7 mouse cellular contexts compared by ENCODE assay signal in the genomic region with DNA sequence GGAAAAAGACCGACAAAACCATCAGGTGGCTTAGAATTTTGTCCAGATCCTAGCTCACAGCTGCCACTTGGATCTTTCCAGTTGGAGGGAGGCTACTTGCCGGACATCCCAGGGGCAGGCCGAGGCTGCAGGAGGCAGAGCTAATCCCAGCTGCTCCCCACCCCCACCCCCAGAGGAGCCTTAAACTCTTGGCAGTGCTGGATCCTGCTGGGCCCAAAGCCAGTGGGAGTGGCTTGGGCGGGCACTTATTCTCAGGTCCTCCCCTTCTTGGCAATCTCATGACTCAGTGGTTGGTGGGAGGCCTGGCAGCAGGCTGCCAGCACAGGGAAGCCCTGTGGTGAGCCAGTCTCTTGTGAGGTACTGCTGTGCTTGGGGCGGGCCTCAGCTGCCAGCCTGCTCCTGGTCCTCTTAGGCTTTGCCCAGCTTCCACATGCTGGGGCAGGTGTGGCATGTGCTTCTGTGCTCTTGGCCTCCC. TPM values are rescaled to one million over a fixed set of nuclear protein-coding genes. Genes with fewer than 3 reads are reported as not detected.
DNase-seq lines count a peak whose midpoint lies in the region; ATAC-seq and TF ChIP-seq lines count a peak whose summit lies in the region.

No protein-coding gene starts in this region.

- H3K4me2 ChIP-seq in intestine, embryonic 15.5 days (replicated peaks) = no peak overlapping the region

- H3K4me1 ChIP-seq in intestine, embryonic 15.5 days (replicated peaks) = peaks cover 40% of the 10 kb centered on the region
- H3K4me1 ChIP-seq in small intestine, adult 2 months (ENCODE audit: control insufficient read depth, insufficient read depth, insufficient read length, low read length) = peaks cover 56% of the 10 kb centered on the region

- no peak overlapping the region for H3K9ac ChIP-seq in intestine, embryonic 15.5 days

- intact Hi-C loops in left cerebral cortex, postnatal 25 days (cut with DNase I) = loop anchor here (1.0 kb wide), 1 partner anchor 10 kb away; no protein-coding TSS in a partner anchor

- no peaks in the 10 kb centered on the region for H3K27me3 ChIP-seq in intestine, embryonic 15.5 days (replicated peaks)
- no peaks in the 10 kb centered on the region for H3K27me3 ChIP-seq in small intestine, adult 2 months (ENCODE audit: control insufficient read depth, insufficient read depth, low read length)

- peak; percentile 80 to 84 for DNase-seq in adrenal gland, adult 18-20 months (ENCODE audit: low spot score in 2 of 2)
- DNase-seq in embryo, embryonic 9.5 days (ENCODE audit: extremely low spot score) = peak; percentile 27
- peak; percentile 72 to 84 for DNase-seq in gastrocnemius, postnatal 4 days (ENCODE audit: low spot score in 2 of 2)
- peak; percentile 82 to 96 for DNase-seq in left cerebral cortex, postnatal 25 days (ENCODE audit: low spot score in 2 of 2)

- TF ChIP-seq CTCF in small intestine, adult 2 months (IDR thresholded peaks at IDR 0.05; ENCODE audit: extremely low read depth, insufficient read length, insufficient replicate concordance, low read depth, low read length) = no peak

- ATAC-seq in intestine, embryonic 15.5 days = peak; percentile 61
- ATAC-seq in megakaryocyte-erythroid progenitor cell, adult 5-6 weeks (replicated peaks; ENCODE audit: low FRiP score, low TSS enrichment, poor library complexity, severe bottlenecking) = peak; percentile 92

- H3K36me3 ChIP-seq in intestine, embryonic 15.5 days = no peaks in the 10 kb centered on the region
- H3K36me3 ChIP-seq in small intestine, adult 2 months (ENCODE audit: control insufficient read depth, insufficient read depth, low read length) = no peaks in the 10 kb centered on the region

- no peaks in the 10 kb centered on the region for H3K9me3 ChIP-seq in intestine, embryonic 15.5 days

- H3K4me3 ChIP-seq in intestine, embryonic 15.5 days (replicated peaks) = no peak overlapping the region
- H3K4me3 ChIP-seq in small intestine, adult 2 months (ENCODE audit: low read depth, low read length) = no peak overlapping the region

- H3K27ac ChIP-seq in intestine, embryonic 15.5 days = peak overlapping the region; percentile 54; the same call in 1 of the 2 replicates
- peak overlapping the region; percentile 95 for H3K27ac ChIP-seq in small intestine, adult 2 months (ENCODE audit: insufficient read depth, low read depth, low read length)

- TF ChIP-seq POLR2A in small intestine, adult 2 months (IDR thresholded peaks at IDR 0.05; ENCODE audit: low read depth, low read length) = peak; percentile 52; the same call in 1 of the 2 replicates

- 24% methylated on average over 5 of the region's 5 CpGs for WGBS in intestine, embryonic 15.5 days
- WGBS in small intestine, adult 2 months = 9% methylated on average over 5 of the region's 5 CpGs

RNA-seq across cellular contexts. Expression of a gene that starts 10.8 kb away (rescaled TPM):
- total RNA-seq in adrenal gland, adult 18-20 months (2021) = 10 to 100 TPM; 24.3 to 24.4 TPM
- total RNA-seq in gastrocnemius, postnatal 4 days (2021) = 10 to 100 TPM; 68.2 to 79.3 TPM
- polyA plus RNA-seq in intestine, embryonic 15.5 days (2015; fragmentation: Nextera tagmentation; extraction: Ambion mirVana) = 27.9 and 28.3 TPM in 2 replicates
- total RNA-seq in left cerebral cortex, postnatal 25 days (2021) = 10 to 100 TPM; 86.4 to 92.7 TPM
- total RNA-seq in megakaryocyte-erythroid progenitor cell, adult 5-6 weeks (2014; fragmentation: Nextera tagmentation) = 1.7 and 5.5 TPM in 2 replicates
- 0.56 and 0.88 TPM in 2 replicates for total RNA-seq in megakaryocyte-erythroid progenitor cell, adult 5-6 weeks (2017)
- 51.2 and 110 TPM in 2 replicates for polyA plus RNA-seq in small intestine, adult 2 months (2012; rRNA removed)

RNA-seq across cellular contexts. Expression of a gene that starts 17.8 kb away (rescaled TPM):
- 1 to 10 TPM; 2.0 TPM for total RNA-seq in adrenal gland, adult 18-20 months (2021)
- total RNA-seq in gastrocnemius, postnatal 4 days (2021) = 1 to 10 TPM; 1.7 to 2.7 TPM
- polyA plus RNA-seq in intestine, embryonic 15.5 days (2015; fragmentation: Nextera tagmentation; extraction: Ambion mirVana) = 11.8 and 11.9 TPM in 2 replicates
- total RNA-seq in left cerebral cortex, postnatal 25 days (2021) = 1 to 10 TPM; 1.1 to 1.2 TPM
- total RNA-seq in megakaryocyte-erythroid progenitor cell, adult 5-6 weeks (2014; fragmentation: Nextera tagmentation) = not detected in 2 replicates
- total RNA-seq in megakaryocyte-erythroid progenitor cell, adult 5-6 weeks (2017) = not detected in 2 replicates
- polyA plus RNA-seq in small intestine, adult 2 months (2012; rRNA removed) = 0.57 TPM in 1 of 2 replicates, not detected in the other

RNA-seq across cellular contexts. Expression of a gene that starts 27.0 kb away (rescaled TPM):
- 1 to 10 TPM; 4.5 to 6.3 TPM for total RNA-seq in adrenal gland, adult 18-20 months (2021)
- total RNA-seq in gastrocnemius, postnatal 4 days (2021) = 1 to 10 TPM; 3.0 to 5.1 TPM
- polyA plus RNA-seq in intestine, embryonic 15.5 days (2015; fragmentation: Nextera tagmentation; extraction: Ambion mirVana) = 3.7 and 4.0 TPM in 2 replicates
- 1 to 10 TPM; 2.5 to 2.7 TPM for total RNA-seq in left cerebral cortex, postnatal 25 days (2021)
- total RNA-seq in megakaryocyte-erythroid progenitor cell, adult 5-6 weeks (2014; fragmentation: Nextera tagmentation) = not detected in 2 replicates
- not detected in 2 replicates for total RNA-seq in megakaryocyte-erythroid progenitor cell, adult 5-6 weeks (2017)
- 4.7 and 4.8 TPM in 2 replicates for polyA plus RNA-seq in small intestine, adult 2 months (2012; rRNA removed)

RNA-seq across cellular contexts. Expression of a gene that starts 39.5 kb away (rescaled TPM):
- not detected for total RNA-seq in adrenal gland, adult 18-20 months (2021)
- total RNA-seq in gastrocnemius, postnatal 4 days (2021) = not detected
- polyA plus RNA-seq in intestine, embryonic 15.5 days (2015; fragmentation: Nextera tagmentation; extraction: Ambion mirVana) = 159 and 428 TPM in 2 replicates
- total RNA-seq in left cerebral cortex, postnatal 25 days (2021) = not detected
- total RNA-seq in megakaryocyte-erythroid progenitor cell, adult 5-6 weeks (2014; fragmentation: Nextera tagmentation) = not detected in 2 replicates
- not detected in 2 replicates for total RNA-seq in megakaryocyte-erythroid progenitor cell, adult 5-6 weeks (2017)
- 8.8 and 5,109 TPM in 2 replicates for polyA plus RNA-seq in small intestine, adult 2 months (2012; rRNA removed)

RNA-seq across cellular contexts. Expression of a gene that starts 55.8 kb away (rescaled TPM):
- total RNA-seq in adrenal gland, adult 18-20 months (2021) = 10 to 100 TPM; 54.4 to 63.2 TPM
- total RNA-seq in gastrocnemius, postnatal 4 days (2021) = 10 to 100 TPM; 35.6 to 39.2 TPM
- 62.4 and 66.0 TPM in 2 replicates for polyA plus RNA-seq in intestine, embryonic 15.5 days (2015; fragmentation: Nextera tagmentation; extraction: Ambion mirVana)
- 10 to 100 TPM; 39.1 to 41.1 TPM for total RNA-seq in left cerebral cortex, postnatal 25 days (2021)
- total RNA-seq in megakaryocyte-erythroid progenitor cell, adult 5-6 weeks (2014; fragmentation: Nextera tagmentation) = 48.2 and 49.4 TPM in 2 replicates
- 35.3 and 37.8 TPM in 2 replicates for total RNA-seq in megakaryocyte-erythroid progenitor cell, adult 5-6 weeks (2017)
- 16.4 and 21.0 TPM in 2 replicates for polyA plus RNA-seq in small intestine, adult 2 months (2012; rRNA removed)

Comparison
In these comparisons a context has a peak if more than half of its experiments do, and no peak if none do; other contexts are left out.
1. DNase-seq: peak in every context shown above with its lines; median percentile 89 in left cerebral cortex, postnatal 25 days; 82 in adrenal gland, adult 18-20 months; 78 in gastrocnemius, postnatal 4 days; 27 in embryo, embryonic 9.5 days.